Mouse (Mus musculus) embryonic facial prominence, embryonic 13.5 days (tissue): ENCODE data around the gene Rprd2. TPM values are rescaled to one million over a fixed set of nuclear protein-coding genes. Genes with fewer than 3 reads are reported as not detected.

Source experiments
- ATAC-seq: fragments of 200-750 bp; cut with Nextera tagmentation; 2 replicates; pipeline ENCODE4 v1.8.0; 2017; ENCODE audit warnings: low read depth; ENCODE audit not compliant: insufficient number of reproducible peaks, insufficient read depth, low FRiP score, low TSS enrichment
- H3K27ac ChIP-seq: fragments of 300-500 bp; sonication (generic); 2 replicates; pipeline ENCODE4 v1.5.1; 2015; ENCODE audit warnings: moderate library complexity, mild to moderate bottlenecking, inconsistent platforms
- H3K27me3 ChIP-seq: fragments of 300-500 bp; sonication (generic); 2 replicates; pipeline ENCODE4 v1.6.1; 2015; ENCODE audit warnings: mild to moderate bottlenecking, inconsistent platforms
- H3K36me3 ChIP-seq: fragments of 300-500 bp; sonication (generic); 2 replicates; pipeline ENCODE4 v1.6.1; 2015; ENCODE audit warnings: mild to moderate bottlenecking, inconsistent platforms
- H3K4me1 ChIP-seq: fragments of 300-500 bp; sonication (generic); 2 replicates; pipeline ENCODE4 v1.6.1; 2015; ENCODE audit warnings: inconsistent platforms
- H3K4me2 ChIP-seq: fragments of 300-500 bp; sonication (generic); 2 replicates; pipeline ENCODE4 v1.6.1; 2015; ENCODE audit warnings: moderate library complexity, mild to moderate bottlenecking, inconsistent platforms
- H3K4me3 ChIP-seq: fragments of 300-500 bp; sonication (generic); 2 replicates; pipeline ENCODE4 v1.5.1; 2015; ENCODE audit warnings: mild to moderate bottlenecking, inconsistent platforms
- H3K9ac ChIP-seq: fragments of 300-500 bp; sonication (generic); 2 replicates; pipeline ENCODE4 v1.6.1; 2015; ENCODE audit warnings: mild to moderate bottlenecking, inconsistent platforms
- H3K9me3 ChIP-seq: fragments of 300-500 bp; sonication (generic); 2 replicates; pipeline ENCODE4 v1.6.1; 2016; ENCODE audit warnings: inconsistent platforms
- WGBS: fragments of 180-500 bp; shearing (Covaris S2); methylation state at CpG from one replicate; pipeline ENCODE4 v1.1.7; 2015; ENCODE audit warnings: mixed read lengths; 5-methylcytosine and 5-hydroxymethylcytosine counted together
- polyA plus RNA-seq: library from polyadenylated mRNA; unstranded; fragments of >200 nt; fragmentation: Nextera tagmentation; extraction: Ambion mirVana; gene quantifications from 2 replicates; pipeline ENCODE4 v1.2.1, GENCODE M21; 2015

Gene Rprd2
- polyA plus RNA-seq, 1 experiment from 2014 or later = 25.4 TPM

- no peaks in the 10 kb centered on the region for H3K9me3 ChIP-seq
- WGBS = under 1% methylated on average over 56 of the region's 56 CpGs
- peak within 1 kb of the TSS; percentile 82 for H3K4me3 ChIP-seq
- peak within 1 kb of the TSS; percentile 69 for H3K4me2 ChIP-seq
- H3K27ac ChIP-seq = peak within 1 kb of the TSS; percentile 86
- no peaks in the 10 kb centered on the region for H3K27me3 ChIP-seq
- peaks cover 26% of the 10 kb centered on the region for H3K36me3 ChIP-seq
- H3K9ac ChIP-seq = peak within 1 kb of the TSS; percentile 90
- ATAC-seq = peak; percentile 94
- peaks cover 7% of the 10 kb centered on the region; the same call in 1 of the 2 replicates for H3K4me1 ChIP-seq
These were observed 36.9 kb upstream of the Rprd2 start, which contains the start of gene Prpf3 for GRCm38 (mm10) chr3:95855502-95856089. Prpf3 (minus strand) TSS chr3:95855885.

GRCm38 (mm10) chr3:95851317-95851716 is 32.7 kb upstream of the Rprd2 start:
- no peak overlapping the region for H3K9ac ChIP-seq
- H3K4me2 ChIP-seq = no peak overlapping the region
- H3K27ac ChIP-seq = no peak overlapping the region
- no peaks in the 10 kb centered on the region for H3K9me3 ChIP-seq
- ATAC-seq = no peak
- no peak overlapping the region for H3K4me3 ChIP-seq
- peaks cover 69% of the 10 kb centered on the region for H3K36me3 ChIP-seq
- WGBS = 96% methylated on average over 8 of the region's 8 CpGs
- H3K27me3 ChIP-seq = no peaks in the 10 kb centered on the region
- H3K4me1 ChIP-seq = peaks cover 7% of the 10 kb centered on the region; the same call in 1 of the 2 replicates

- H3K9me3 ChIP-seq = no peaks in the 10 kb centered on the region
- H3K4me3 ChIP-seq = no peak overlapping the region
- H3K36me3 ChIP-seq = peaks cover 75% of the 10 kb centered on the region
- no peaks in the 10 kb centered on the region for H3K27me3 ChIP-seq
- 86% methylated on average over 4 of the region's 4 CpGs for WGBS
- no peak overlapping the region for H3K27ac ChIP-seq
- ATAC-seq = no peak
- H3K4me1 ChIP-seq = peaks cover 7% of the 10 kb centered on the region; the same call in 1 of the 2 replicates
- no peak overlapping the region for H3K9ac ChIP-seq
- no peak overlapping the region for H3K4me2 ChIP-seq
These were observed 31.9 kb upstream of the Rprd2 start for GRCm38 (mm10) chr3:95850611-95851010.

- no peak for ATAC-seq
- no peaks in the 10 kb centered on the region for H3K4me1 ChIP-seq
- peaks cover 87% of the 10 kb centered on the region for H3K36me3 ChIP-seq
- no peak overlapping the region for H3K27ac ChIP-seq
- no peaks in the 10 kb centered on the region for H3K9me3 ChIP-seq
- H3K4me3 ChIP-seq = no peak overlapping the region
- H3K9ac ChIP-seq = no peak overlapping the region
- no peak overlapping the region for H3K4me2 ChIP-seq
- 89% methylated on average over 3 of the region's 3 CpGs for WGBS
- no peaks in the 10 kb centered on the region for H3K27me3 ChIP-seq
These were observed 24.0 kb upstream of the Rprd2 start for GRCm38 (mm10) chr3:95842503-95843214.

GRCm38 (mm10) chr3:95839250-95839649 is 20.6 kb upstream of the Rprd2 start:
- no peak overlapping the region for H3K9ac ChIP-seq
- 91% methylated on average over 2 of the region's 2 CpGs for WGBS
- H3K4me1 ChIP-seq = no peaks in the 10 kb centered on the region
- H3K9me3 ChIP-seq = no peaks in the 10 kb centered on the region
- H3K27ac ChIP-seq = no peak overlapping the region
- no peak overlapping the region for H3K4me3 ChIP-seq
- ATAC-seq = no peak
- H3K36me3 ChIP-seq = peaks cover 80% of the 10 kb centered on the region
- no peaks in the 10 kb centered on the region for H3K27me3 ChIP-seq
- no peak overlapping the region for H3K4me2 ChIP-seq

GRCm38 (mm10) chr3:95829053-95829452 is 10.4 kb upstream of the Rprd2 start:
- no peak overlapping the region for H3K4me2 ChIP-seq
- no peak overlapping the region for H3K4me3 ChIP-seq
- H3K9me3 ChIP-seq = no peaks in the 10 kb centered on the region
- no peaks in the 10 kb centered on the region for H3K27me3 ChIP-seq
- WGBS = 96% methylated on average over 4 of the region's 4 CpGs
- no peak overlapping the region for H3K9ac ChIP-seq
- H3K4me1 ChIP-seq = no peaks in the 10 kb centered on the region
- peaks cover 64% of the 10 kb centered on the region for H3K36me3 ChIP-seq
- ATAC-seq = no peak
- no peak overlapping the region for H3K27ac ChIP-seq

- H3K4me1 ChIP-seq = no peaks in the 10 kb centered on the region
- ATAC-seq = no peak
- no peaks in the 10 kb centered on the region for H3K27me3 ChIP-seq
- H3K9me3 ChIP-seq = no peaks in the 10 kb centered on the region
- no peak overlapping the region for H3K9ac ChIP-seq
- peaks cover 37% of the 10 kb centered on the region for H3K36me3 ChIP-seq
- WGBS = 68% methylated on average over 2 of the region's 2 CpGs
- no peak overlapping the region for H3K4me3 ChIP-seq
- no peak overlapping the region for H3K4me2 ChIP-seq
- H3K27ac ChIP-seq = no peak overlapping the region
These were observed 7.6 kb upstream of the Rprd2 start for GRCm38 (mm10) chr3:95826275-95826674.

- Histone ChIP-seq H3K4me3 (peak overlapping the region; percentile 71), H3K9ac (peak overlapping the region; percentile 97), H3K4me1 (peaks cover 20% of the 10 kb centered on the region; the same call in 1 of the 2 replicates), H3K27ac (peak overlapping the region; percentile 100), H3K9me3 (no peaks in the 10 kb centered on the region), H3K4me2 (peak overlapping the region; percentile 62), H3K36me3 (no peaks in the 10 kb centered on the region), H3K27me3 (no peaks in the 10 kb centered on the region)
- WGBS = 41% methylated on average over 10 of the region's 10 CpGs
- ATAC-seq = no peak
These were observed 1.7 kb upstream of the Rprd2 start for GRCm38 (mm10) chr3:95820046-95821010.

- ATAC-seq = peak; percentile 95
- Histone ChIP-seq H3K4me3 (peak overlapping the region; percentile 71), H3K36me3 (no peaks in the 10 kb centered on the region), H3K27me3 (no peaks in the 10 kb centered on the region), H3K4me2 (peak overlapping the region; percentile 62), H3K9ac (peak overlapping the region; percentile 97), H3K9me3 (no peaks in the 10 kb centered on the region), H3K27ac (peak overlapping the region; percentile 100), H3K4me1 (peaks cover 22% of the 10 kb centered on the region; the same call in 1 of the 2 replicates)
- WGBS = under 1% methylated on average over 49 of the region's 49 CpGs
These were observed 805 bp upstream of the Rprd2 start for GRCm38 (mm10) chr3:95819351-95819985.

- Histone ChIP-seq H3K9me3 (no peaks in the 10 kb centered on the region), H3K4me1 (peaks cover 22% of the 10 kb centered on the region; the same call in 1 of the 2 replicates), H3K9ac (peak overlapping the region; percentile 97), H3K4me3 (peak overlapping the region; percentile 71), H3K27me3 (no peaks in the 10 kb centered on the region), H3K27ac (peak overlapping the region; percentile 100), H3K36me3 (no peaks in the 10 kb centered on the region), H3K4me2 (peak overlapping the region; percentile 60)
- WGBS = under 1% methylated on average over 21 of the region's 21 CpGs
- no peak for ATAC-seq
These were observed 594 bp downstream of the Rprd2 start for GRCm38 (mm10) chr3:95818026-95818511.

- ATAC-seq = no peak
- Histone ChIP-seq H3K36me3 (no peaks in the 10 kb centered on the region), H3K4me2 (peak overlapping the region; percentile 60)
These were observed 2.0 kb downstream of the Rprd2 start for GRCm38 (mm10) chr3:95816681-95817080.

More at GRCm38 (mm10) chr3:95816681-95817080, 2.0 kb downstream of the Rprd2 start:
- Histone ChIP-seq H3K4me1 (peaks cover 22% of the 10 kb centered on the region; the same call in 1 of the 2 replicates), H3K9ac (no peak overlapping the region), H3K9me3 (no peaks in the 10 kb centered on the region), H3K4me3 (peak overlapping the region; percentile 12; the same call in 1 of the 2 replicates), H3K27me3 (no peaks in the 10 kb centered on the region), H3K27ac (no peak overlapping the region)
- WGBS = 92% methylated on average over 3 of the region's 3 CpGs
